Mouse (Mus musculus) myocyte (in vitro differentiated cells): Measurements from ENCODE around the gene Ddx52. TPM values are rescaled to one million over a fixed set of nuclear protein-coding genes. Genes with fewer than 3 reads are reported as not detected.

Experiments used
- H3K27me3 ChIP-seq: one replicate; pipeline ENCODE4 v1.6.1; 2011; ENCODE audit not compliant: control insufficient read depth, insufficient read depth, insufficient read length
- H3K36me3 ChIP-seq: one replicate; pipeline ENCODE4 v1.6.1; 2011; ENCODE audit not compliant: control insufficient read depth, insufficient read depth
- H3K4me2 ChIP-seq: one replicate; pipeline ENCODE4 v1.6.1; 2011; ENCODE audit warnings: low read depth, control low read depth
- H3K4me3 ChIP-seq: one replicate; pipeline ENCODE4 v1.5.1; 2011; ENCODE audit warnings: mild to moderate bottlenecking, control low read depth, moderate library complexity
- H3K79me2 ChIP-seq: one replicate; pipeline ENCODE4 v1.6.1; 2011; ENCODE audit not compliant: control insufficient read depth, insufficient read depth
- H3ac ChIP-seq: one replicate; pipeline ENCODE4 v1.6.1; 2011; ENCODE audit not compliant: control insufficient read depth, insufficient read length
- CEBPB ChIP-seq: IDR thresholded peaks from 2 replicates; pipeline ENCODE4 v1.6.1; 2011; ENCODE audit warnings: mild to moderate bottlenecking, moderate library complexity; ENCODE audit not compliant: poor library complexity, insufficient read depth, severe bottlenecking
- E2F4 ChIP-seq: IDR thresholded peaks from one replicate; pipeline ENCODE4 v1.6.1; 2011; ENCODE audit warnings: mild to moderate bottlenecking, control low read depth, moderate library complexity; ENCODE audit not compliant: insufficient read depth
- MAX ChIP-seq: IDR thresholded peaks from one replicate; pipeline ENCODE4 v1.6.1; 2011; ENCODE audit warnings: low read depth, mild to moderate bottlenecking, control low read depth
- MYOD1 ChIP-seq, 3 experiments: IDR thresholded peaks; one replicate each; pipeline ENCODE4 v1.6.1; 2011; ENCODE audit warnings: control low read depth in 2 of 3, low read depth in 2 of 3, mild to moderate bottlenecking in 2 of 3, moderate library complexity in 1 of 3; ENCODE audit not compliant: insufficient read length in 2 of 3, control insufficient read depth in 1 of 3
- MYOG ChIP-seq, 3 experiments: IDR thresholded peaks; one replicate each; pipeline ENCODE4 v1.6.1; 2011; ENCODE audit warnings: control low read depth in 2 of 3, low read depth in 2 of 3, mild to moderate bottlenecking in 2 of 3; ENCODE audit not compliant: insufficient read length in 2 of 3, control insufficient read depth in 1 of 3, insufficient read depth in 1 of 3
- POLR2A ChIP-seq: IDR thresholded peaks from one replicate; pipeline ENCODE4 v1.6.1; 2011; ENCODE audit warnings: low read depth, mild to moderate bottlenecking, control low read depth, moderate library complexity; ENCODE audit not compliant: insufficient read length
- POLR2AphosphoS2 ChIP-seq: IDR thresholded peaks from one replicate; pipeline ENCODE4 v1.6.1; 2011; ENCODE audit warnings: low read depth, control low read depth; ENCODE audit not compliant: insufficient read length
- REST ChIP-seq: IDR thresholded peaks from one replicate; pipeline ENCODE4 v1.6.1; 2011; ENCODE audit warnings: mild to moderate bottlenecking, control low read depth, moderate library complexity; ENCODE audit not compliant: insufficient read depth, insufficient read length
- SRF ChIP-seq: IDR thresholded peaks from one replicate; pipeline ENCODE4 v1.6.1; 2011; ENCODE audit warnings: low read depth; ENCODE audit not compliant: control insufficient read depth, insufficient read length
- TCF12 ChIP-seq: IDR thresholded peaks from one replicate; pipeline ENCODE4 v1.6.1; 2011; ENCODE audit warnings: mild to moderate bottlenecking, control low read depth; ENCODE audit not compliant: poor library complexity, insufficient read depth, severe bottlenecking
- TCF3 ChIP-seq: IDR thresholded peaks from one replicate; pipeline ENCODE4 v1.6.1; 2011; ENCODE audit warnings: low read depth, control low read depth; ENCODE audit not compliant: insufficient read length
- USF1 ChIP-seq: IDR thresholded peaks from one replicate; pipeline ENCODE4 v1.6.1; 2011; ENCODE audit warnings: low read depth, mild to moderate bottlenecking, control low read depth, moderate library complexity
- polyA plus RNA-seq: library from polyadenylated mRNA; unstranded; fragments of >200 nt; fragmentation: generic; extraction: Trizol; gene quantifications from one replicate; pipeline ENCODE4 v1.2.1, GENCODE M21; 2012; ENCODE audit warnings: missing spikeins

Ddx52 gene
- polyA plus RNA-seq, 1 experiment = 12.1 TPM

DNA sequence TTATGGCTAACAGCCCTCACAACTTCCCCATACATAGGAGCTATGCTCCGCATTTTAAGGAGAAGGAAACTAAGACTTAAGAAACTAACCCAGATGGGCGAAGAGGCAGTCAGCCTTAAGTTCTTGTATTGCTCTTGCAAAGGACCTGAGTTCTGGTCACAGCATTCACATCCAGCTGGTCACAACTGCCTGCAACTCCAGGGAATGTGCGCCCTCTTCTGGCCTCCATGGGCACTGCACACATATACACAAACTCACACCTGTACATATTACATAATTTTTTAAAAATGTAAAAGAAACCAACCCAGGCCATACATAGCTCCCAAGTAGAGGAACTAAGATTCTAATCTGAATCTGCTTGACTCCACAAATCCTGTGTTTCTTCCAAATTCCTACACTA is 14.8 kb upstream of the Ddx52 start:
- no peak for TF ChIP-seq MYOG (IDR thresholded peaks at IDR 0.05; ENCODE audit: control insufficient read depth in 1 of 3, insufficient read depth in 1 of 3, insufficient read length in 2 of 3, low read depth in 2 of 3)
- TF ChIP-seq TCF12 = no peak
- no peak for TF ChIP-seq E2F4
- TF ChIP-seq TCF3 = no peak
- TF ChIP-seq POLR2AphosphoS2 = no peak
- TF ChIP-seq CEBPB = no peak
- TF ChIP-seq POLR2A = no peak
- no peak for TF ChIP-seq USF1
- TF ChIP-seq SRF = no peak
- TF ChIP-seq REST = no peak
- Histone ChIP-seq H3K4me2 (no peak overlapping the region), H3ac (no peak overlapping the region), H3K27me3 (peaks cover 11% of the 10 kb centered on the region), H3K79me2 (no peaks in the 10 kb centered on the region), H3K36me3 (no peaks in the 10 kb centered on the region), H3K4me3 (no peak overlapping the region)

DNA sequence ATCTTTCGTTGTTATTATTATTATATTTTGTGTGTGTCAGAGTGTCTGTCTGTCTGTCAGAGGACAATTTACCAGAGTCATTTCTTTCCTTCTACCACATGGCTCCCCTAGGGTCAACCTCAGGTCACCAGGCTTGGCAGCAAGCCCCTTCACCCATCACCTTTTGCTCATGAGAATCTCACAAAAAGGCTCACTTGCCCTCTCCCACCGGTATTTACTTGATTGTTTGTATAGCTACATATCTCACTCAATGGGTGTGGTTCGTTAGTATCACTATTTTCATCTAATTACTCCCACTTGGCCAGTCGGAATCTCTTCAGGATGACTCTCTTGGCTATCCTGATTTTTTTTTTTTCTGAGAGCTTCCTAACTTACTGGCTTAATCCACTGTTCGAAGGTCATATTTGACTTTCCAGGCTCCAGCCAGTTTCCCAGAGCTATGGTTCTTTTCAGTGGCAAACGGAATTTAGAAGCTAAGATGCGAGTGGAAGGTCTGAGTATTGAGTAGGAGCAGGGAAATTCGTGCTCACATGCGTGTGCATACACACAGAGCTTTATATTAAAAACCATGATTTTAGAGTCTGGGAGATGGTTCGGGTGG is 9.3 kb upstream of the Ddx52 start:
- no peak overlapping the region for H3ac ChIP-seq
- no peaks in the 10 kb centered on the region for H3K79me2 ChIP-seq
- no peak for TF ChIP-seq TCF12
- TF ChIP-seq TCF3 = no peak
- no peak for TF ChIP-seq USF1
- TF ChIP-seq POLR2A = no peak
- no peak for TF ChIP-seq MYOG (IDR thresholded peaks at IDR 0.05; ENCODE audit: control insufficient read depth in 1 of 3, insufficient read depth in 1 of 3, insufficient read length in 2 of 3, low read depth in 2 of 3)
- TF ChIP-seq REST = no peak
- no peak for TF ChIP-seq MYOD1 (IDR thresholded peaks at IDR 0.05; ENCODE audit: control insufficient read depth in 1 of 3, insufficient read length in 2 of 3, low read depth in 2 of 3)
- TF ChIP-seq POLR2AphosphoS2 = no peak
- TF ChIP-seq MAX = no peak
- H3K4me3 ChIP-seq = no peak overlapping the region
- peaks cover 15% of the 10 kb centered on the region for H3K27me3 ChIP-seq
- no peak overlapping the region for H3K4me2 ChIP-seq
- H3K36me3 ChIP-seq = no peaks in the 10 kb centered on the region

DNA sequence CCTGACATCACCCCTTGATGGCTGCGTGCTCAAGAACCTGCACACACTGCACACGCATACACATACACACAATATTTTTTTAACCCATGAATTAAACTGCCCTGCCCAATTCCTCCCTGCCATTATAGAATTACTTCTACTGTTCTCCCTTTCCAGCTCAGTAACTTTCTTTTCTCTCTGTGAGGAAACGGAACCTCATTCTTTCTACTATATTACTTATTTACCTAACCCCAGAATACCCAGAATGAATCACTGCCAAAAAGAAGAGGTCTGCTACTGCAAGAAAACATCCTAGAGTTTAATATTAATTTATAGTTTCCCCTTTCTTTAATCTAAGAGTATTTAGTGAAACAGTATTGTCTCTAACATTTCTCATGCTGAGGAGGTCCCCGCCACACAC is 8.5 kb upstream of the Ddx52 start:
- Histone ChIP-seq H3K4me3 (no peak overlapping the region), H3K27me3 (peaks cover 15% of the 10 kb centered on the region), H3K79me2 (no peaks in the 10 kb centered on the region), H3K36me3 (no peaks in the 10 kb centered on the region), H3K4me2 (no peak overlapping the region), H3ac (no peak overlapping the region)
- no peak for TF ChIP-seq TCF3
- TF ChIP-seq CEBPB = no peak
- TF ChIP-seq MYOG (IDR thresholded peaks at IDR 0.05; ENCODE audit: control insufficient read depth in 1 of 3, insufficient read depth in 1 of 3, insufficient read length in 2 of 3, low read depth in 2 of 3) = no peak
- TF ChIP-seq TCF12 = no peak
- no peak for TF ChIP-seq E2F4
- TF ChIP-seq MAX = no peak
- no peak for TF ChIP-seq SRF
- no peak for TF ChIP-seq POLR2A
- TF ChIP-seq POLR2AphosphoS2 = no peak

DNA sequence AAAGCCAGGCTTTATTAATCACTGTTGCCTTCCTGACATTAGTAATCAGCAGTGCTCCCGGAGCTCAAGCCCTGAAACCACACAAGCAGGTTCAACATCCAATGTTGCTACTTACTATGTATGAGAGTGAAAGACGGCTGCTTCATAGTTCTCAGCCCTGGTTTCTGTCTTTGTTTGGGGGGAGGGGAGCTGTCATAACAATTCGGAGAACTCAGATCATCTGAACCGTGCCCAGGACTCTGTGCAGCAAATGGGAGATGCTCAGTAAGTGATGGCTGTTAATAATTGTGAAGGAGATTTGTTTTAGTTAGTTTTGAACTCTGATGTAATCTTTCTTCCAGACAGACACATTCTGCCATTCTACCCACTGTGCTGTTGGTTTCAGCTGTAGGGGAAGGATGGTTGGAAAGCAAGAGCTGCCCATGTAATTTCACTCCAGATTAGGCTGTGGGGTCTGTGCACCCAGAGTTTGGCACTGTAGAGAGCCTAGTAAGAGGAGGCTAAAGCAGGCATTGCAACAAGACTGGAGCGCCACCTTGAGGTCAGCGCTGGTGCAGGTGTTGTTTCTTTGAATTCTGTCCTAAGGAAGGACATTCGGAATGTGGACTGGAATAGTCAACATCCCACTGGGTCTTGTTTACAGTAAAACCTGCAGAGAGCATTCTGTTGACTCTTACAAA is 5.7 kb upstream of the Ddx52 start:
- TF ChIP-seq MYOD1 (IDR thresholded peaks at IDR 0.05; ENCODE audit: control insufficient read depth in 1 of 3, insufficient read length in 2 of 3, low read depth in 2 of 3) (no peak), MYOG (IDR thresholded peaks at IDR 0.05; ENCODE audit: control insufficient read depth in 1 of 3, insufficient read depth in 1 of 3, insufficient read length in 2 of 3, low read depth in 2 of 3) (no peak), POLR2AphosphoS2 (no peak), E2F4 (no peak), TCF12 (no peak), CEBPB (no peak), MAX (no peak), TCF3 (no peak), REST (no peak), POLR2A (no peak), SRF (no peak), USF1 (no peak)
- H3K4me2 ChIP-seq = peak overlapping the region; percentile 42
- H3K36me3 ChIP-seq = no peaks in the 10 kb centered on the region
- H3K4me3 ChIP-seq = no peak overlapping the region
- H3ac ChIP-seq = no peak overlapping the region
- H3K27me3 ChIP-seq = peaks cover 4% of the 10 kb centered on the region
- no peaks in the 10 kb centered on the region for H3K79me2 ChIP-seq

DNA sequence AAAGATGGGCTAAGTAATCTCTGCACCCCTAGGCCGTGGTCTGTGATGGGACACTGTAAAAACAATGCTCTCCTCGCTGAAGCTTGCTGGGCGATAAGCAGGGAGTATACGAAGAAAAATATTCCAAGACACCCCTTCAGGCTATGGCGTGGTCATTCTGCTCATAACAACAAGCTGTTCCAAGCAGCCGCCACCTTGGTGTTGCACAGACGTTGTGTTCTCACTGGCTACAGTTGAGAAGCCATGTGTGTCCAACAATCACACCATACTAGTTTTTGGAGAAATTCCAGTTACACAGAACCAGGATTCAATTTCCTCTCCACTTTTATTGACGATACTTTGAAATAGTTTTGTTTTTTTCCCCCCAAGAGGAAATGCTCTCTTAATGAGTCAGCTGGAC is 3.3 kb upstream of the Ddx52 start:
- Histone ChIP-seq H3K36me3 (no peaks in the 10 kb centered on the region), H3K4me3 (no peak overlapping the region), H3K27me3 (peaks cover 4% of the 10 kb centered on the region), H3K79me2 (peaks cover 14% of the 10 kb centered on the region), H3K4me2 (no peak overlapping the region), H3ac (no peak overlapping the region)
- no peak for TF ChIP-seq POLR2AphosphoS2
- no peak for TF ChIP-seq E2F4
- no peak for TF ChIP-seq TCF3
